Mouse (Mus musculus) cerebellum, adult 2 months (tissue): ENCODE data around the gene Hlx.

Experiments
- CTCF ChIP-seq: fragments of 200-500 bp; IDR thresholded peaks from 2 replicates; pipeline ENCODE4 v1.5.1; 2011; ENCODE audit warnings: low read depth, mild to moderate bottlenecking, control low read depth, low read length, moderate library complexity, borderline replicate concordance; ENCODE audit not compliant: insufficient read depth
- POLR2A ChIP-seq: fragments of 200-500 bp; IDR thresholded peaks from 2 replicates; pipeline ENCODE4 v1.6.1; 2011; ENCODE audit warnings: low read length, control low read depth, borderline replicate concordance; ENCODE audit not compliant: insufficient read depth

GRCm38 (mm10) chr1:184714515-184714914 is 17.9 kb downstream of the Hlx start:
- no peak for TF ChIP-seq CTCF
- TF ChIP-seq POLR2A, result no peak
